Mouse (Mus musculus) lung, adult 2 months (tissue): ENCODE measurements around the gene Neurl1b.

Experiments
- CTCF ChIP-seq: fragments of 200-500 bp; IDR thresholded peaks from 2 replicates; pipeline ENCODE4 v1.5.1; 2011; ENCODE audit warnings: mild to moderate bottlenecking, low read length, control low read depth; ENCODE audit not compliant: insufficient read depth
- POLR2A ChIP-seq: fragments of 200-500 bp; IDR thresholded peaks from 2 replicates; pipeline ENCODE4 v1.6.1; 2011; ENCODE audit warnings: low read depth, mild to moderate bottlenecking, control low read depth, low read length, borderline replicate concordance; ENCODE audit errors: extremely low read depth

DNA sequence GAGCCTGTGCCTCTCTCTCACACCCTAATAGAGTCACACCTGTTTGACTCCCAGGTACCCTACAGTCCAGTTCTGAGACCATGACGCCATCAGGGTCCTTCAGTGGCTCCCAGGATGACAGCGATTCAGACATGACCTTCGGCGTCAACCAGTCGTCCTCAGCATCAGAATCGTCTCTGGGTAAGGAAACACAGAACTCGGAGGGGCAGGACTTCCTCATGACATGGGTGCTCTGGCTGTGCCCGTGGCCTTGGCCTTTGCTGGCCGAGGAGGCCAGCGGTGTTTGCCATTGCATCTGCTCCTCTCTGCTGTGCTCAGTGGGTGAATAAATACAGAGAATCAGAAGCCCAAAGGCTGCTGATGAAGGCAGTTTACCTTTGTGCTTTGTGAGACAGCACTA lies 26.4 kb downstream of the Neurl1b start:
- no peak for TF ChIP-seq CTCF
- no peak for TF ChIP-seq POLR2A
